Mouse (Mus musculus) heart, postnatal 0 days (tissue): Measurements from ENCODE around the gene Atp5b. TPM values are rescaled to one million over a fixed set of nuclear protein-coding genes. Genes with fewer than 3 reads are reported as not detected.
A peak's percentile ranks its signal among the peaks of the same experiment; 100 is the strongest.
"Not testable (repeated sequence)": the region's sequence is repeated elsewhere in the genome, so short reads cannot be mapped to it uniquely, and the experiment has no call there.

Source experiments
- ATAC-seq: fragments of 200-750 bp; cut with Nextera tagmentation; 2 replicates; pipeline ENCODE4 v1.8.0; 2017; ENCODE audit warnings: low read depth, moderate number of reproducible peaks, moderate library complexity; ENCODE audit not compliant: insufficient read depth
- DNase-seq: peaks from one replicate; pipeline ENCODE4 v3.0.0-alpha.2; 2016; ENCODE audit warnings: low spot score
- H3K27ac ChIP-seq: fragments of 300-500 bp; sonication (generic); 2 replicates; pipeline ENCODE4 v1.5.1; 2014; ENCODE audit warnings: low read depth, mild to moderate bottlenecking
- H3K27me3 ChIP-seq: fragments of 300-500 bp; sonication (generic); 2 replicates; pipeline ENCODE4 v1.6.1; 2014; ENCODE audit warnings: low read length, mixed read lengths; ENCODE audit not compliant: control insufficient read depth, insufficient read depth
- H3K36me3 ChIP-seq: fragments of 300-500 bp; sonication (generic); replicated peaks from 2 replicates; pipeline ENCODE4 v1.6.1; 2014; ENCODE audit warnings: low read length, mixed read lengths; ENCODE audit not compliant: control insufficient read depth, insufficient read depth
- H3K4me1 ChIP-seq: fragments of 300-500 bp; sonication (generic); 2 replicates; pipeline ENCODE4 v1.6.1; 2014; ENCODE audit warnings: antibody characterized with exemption; ENCODE audit not compliant: control insufficient read depth, insufficient read depth
- H3K4me2 ChIP-seq: fragments of 300-500 bp; sonication (generic); 2 replicates; pipeline ENCODE4 v1.6.1; 2014; ENCODE audit warnings: low read depth, mild to moderate bottlenecking, low read length, moderate library complexity
- H3K4me3 ChIP-seq: fragments of 300-500 bp; sonication (generic); 2 replicates; pipeline ENCODE4 v1.5.1; 2014; ENCODE audit warnings: low read depth, low read length
- H3K9ac ChIP-seq: fragments of 300-500 bp; sonication (generic); replicated peaks from 2 replicates; pipeline ENCODE4 v1.6.1; 2014; ENCODE audit warnings: low read depth, low read length, mixed read lengths
- H3K9me3 ChIP-seq: fragments of 300-500 bp; sonication (generic); replicated peaks from 2 replicates; pipeline ENCODE4 v1.6.1; 2016; ENCODE audit warnings: low read length; ENCODE audit not compliant: control insufficient read depth
- CTCF ChIP-seq: IDR thresholded peaks from 2 replicates; pipeline ENCODE4 v1.5.1; 2016; ENCODE audit warnings: antibody characterized with exemption, control low read depth, low read depth
- EP300 ChIP-seq: IDR thresholded peaks from 2 replicates; pipeline ENCODE4 v1.6.1; 2016; ENCODE audit warnings: antibody characterized with exemption, low read depth
- WGBS: fragments of 180-500 bp; shearing (Covaris S2); extraction: QIAGEN DNeasy Blood & Tissue Kit; methylation state at CpG from one replicate; pipeline ENCODE4 v1.1.7; 2014; 5-methylcytosine and 5-hydroxymethylcytosine counted together
- polyA plus RNA-seq: library from polyadenylated mRNA; unstranded; fragments of >200 nt; fragmentation: Nextera tagmentation; extraction: Ambion mirVana; gene quantifications from 2 replicates; pipeline ENCODE4 v1.2.1, GENCODE M21; 2015
- total RNA-seq: library from RNA; depleted of rRNA; stranded (reverse); fragments of >200 nt; gene quantifications from 2 replicates; pipeline ENCODE4 v1.2.3, GENCODE M21; 2014; ENCODE audit warnings: low replicate concordance

Atp5b gene
- total and polyA plus RNA-seq, 2 experiments from 2014 or later: 9,758 to 19,517 TPM

DNA sequence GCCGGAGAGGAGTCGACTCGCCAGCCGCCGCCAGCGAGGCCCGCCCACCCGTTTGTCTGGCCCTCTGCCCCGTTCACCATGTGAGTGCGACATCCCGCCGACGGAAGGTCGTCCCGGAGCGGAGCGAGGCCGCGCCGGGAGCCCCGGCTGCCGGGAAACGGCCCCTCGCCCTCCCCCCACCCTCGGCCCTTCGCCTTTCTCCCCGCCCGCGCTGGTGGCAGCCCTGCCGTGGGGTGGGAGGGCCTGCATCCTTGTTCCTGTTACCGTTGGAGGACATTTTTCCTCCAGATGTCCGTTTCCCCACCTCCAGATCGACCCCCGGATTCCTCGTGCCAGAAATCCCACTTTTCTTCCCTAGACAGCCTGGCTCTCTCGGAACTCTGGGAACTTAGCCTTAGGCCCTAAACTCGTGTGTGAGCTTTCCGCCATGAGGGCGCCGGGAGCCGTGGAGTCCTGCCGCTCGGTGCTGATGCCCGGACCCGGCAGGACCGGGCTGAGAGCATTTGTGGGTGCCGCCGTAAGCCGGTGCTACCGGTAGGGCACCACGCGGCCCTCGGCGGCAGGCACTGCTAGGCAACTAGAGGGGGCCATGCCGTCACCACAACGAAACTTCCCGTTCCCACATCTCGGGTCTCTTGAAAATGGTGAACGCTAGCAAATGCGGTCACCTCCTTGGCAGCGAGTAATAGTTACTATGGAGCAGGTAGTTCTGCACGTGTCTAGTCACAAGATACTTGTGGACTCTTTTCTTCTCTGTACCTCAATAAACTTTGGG lies 23.7 kb upstream of the Atp5b start:
- Histone ChIP-seq H3K27ac (peak overlapping the region; percentile 98), H3K4me3 (peak overlapping the region; percentile 96), H3K27me3 (no peaks in the 10 kb centered on the region), H3K4me1 (peaks cover 9% of the 10 kb centered on the region), H3K36me3 (0 out of 2 replicates have a peak, but pooled peaks cover 4% of the 10 kb centered on the region), H3K4me2 (peak overlapping the region; percentile 83), H3K9ac (peak overlapping the region; percentile 94), H3K9me3 (no peaks in the 10 kb centered on the region)
- WGBS: under 1% methylated on average over 58 of the region's 62 CpGs
- peak; percentile 19; the same call in 1 of the 2 replicates for ATAC-seq
- DNase-seq: no peak
- no peak for TF ChIP-seq CTCF
- TF ChIP-seq EP300: no peak

DNA sequence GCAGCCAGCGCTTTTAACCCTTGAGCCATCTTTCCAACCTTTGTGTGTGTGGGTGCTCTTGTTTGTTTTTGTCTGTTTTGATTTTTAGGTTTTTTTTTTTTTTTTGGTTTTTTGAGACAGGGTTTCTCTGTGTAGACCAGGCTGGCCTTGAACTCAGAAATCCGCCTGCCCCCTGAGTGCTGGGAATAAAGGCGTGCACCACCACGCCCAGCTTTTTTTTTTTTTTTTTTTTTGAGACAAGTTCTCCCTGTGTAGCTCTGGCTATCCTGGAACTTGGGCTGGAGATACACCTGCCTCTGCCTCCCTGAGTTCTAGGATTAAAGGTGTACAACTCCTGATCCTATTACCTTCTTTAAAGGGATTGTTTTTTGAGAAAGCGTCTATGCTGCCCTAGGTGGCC lies 22.0 kb upstream of the Atp5b start:
- Histone ChIP-seq H3K4me1 (peaks cover 9% of the 10 kb centered on the region), H3K27me3 (no peaks in the 10 kb centered on the region), H3K4me2 (peak overlapping the region; percentile 83), H3K9me3 (no peaks in the 10 kb centered on the region), H3K4me3 (0 out of 2 replicates have a peak overlapping the region, but pooled peaks have one; percentile 96), H3K27ac (no peak overlapping the region), H3K9ac (peak overlapping the region; percentile 94; the same call in 1 of the 2 replicates), H3K36me3 (0 out of 2 replicates have a peak, but pooled peaks cover 4% of the 10 kb centered on the region)
- TF ChIP-seq CTCF (no peak), EP300 (no peak)
- no peak for DNase-seq
- 77% methylated on average over 5 of the region's 5 CpGs for WGBS
- no peak for ATAC-seq

DNA sequence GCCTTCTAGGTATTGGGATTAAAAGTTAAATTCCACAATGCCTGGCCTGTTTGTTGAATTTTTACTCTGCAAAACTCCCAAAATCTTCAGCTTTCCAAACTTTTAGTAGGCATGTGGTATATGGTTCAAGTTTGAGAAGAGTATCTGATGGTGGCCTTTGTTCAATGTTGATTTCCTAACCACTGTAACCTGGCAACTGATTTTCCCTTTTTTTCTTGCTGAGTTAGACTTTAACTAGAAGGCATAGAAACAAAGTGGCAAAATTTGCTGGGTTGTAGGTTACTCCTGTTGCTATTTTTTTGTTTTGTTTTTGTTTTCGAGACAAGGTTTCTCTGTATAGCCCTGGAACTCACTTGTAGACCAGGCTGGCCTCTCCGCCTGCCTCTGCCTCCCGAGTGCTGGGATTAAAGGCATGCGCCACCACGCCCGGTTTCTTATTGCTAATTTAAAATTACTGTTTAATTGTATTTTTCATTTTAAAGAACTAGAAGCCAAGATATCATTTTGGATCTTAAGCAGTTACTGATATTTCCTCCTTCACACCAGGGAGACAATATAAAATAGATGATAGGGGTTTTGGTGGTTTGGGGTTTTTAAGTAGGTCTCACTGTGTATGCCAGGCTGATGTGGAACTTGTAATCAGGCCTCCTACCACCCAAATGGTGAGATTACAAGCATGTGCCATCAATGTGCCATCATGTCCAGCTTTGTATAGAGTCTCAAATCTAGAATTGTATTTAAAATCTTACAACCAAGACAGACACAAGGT lies 20.7 kb upstream of the Atp5b start:
- WGBS: 86% methylated on average over 6 of the region's 6 CpGs
- H3K9me3 ChIP-seq: no peaks in the 10 kb centered on the region
- no peak overlapping the region for H3K9ac ChIP-seq
- TF ChIP-seq EP300 (no peak), CTCF (no peak)
- H3K4me3 ChIP-seq: no peak overlapping the region
- peaks cover 9% of the 10 kb centered on the region for H3K4me1 ChIP-seq
- DNase-seq (no peak), ATAC-seq (no peak)
- H3K36me3 ChIP-seq: 0 out of 2 replicates have a peak, but pooled peaks cover 4% of the 10 kb centered on the region
- no peak overlapping the region for H3K27ac ChIP-seq
- no peak overlapping the region for H3K4me2 ChIP-seq
- no peaks in the 10 kb centered on the region for H3K27me3 ChIP-seq

DNA sequence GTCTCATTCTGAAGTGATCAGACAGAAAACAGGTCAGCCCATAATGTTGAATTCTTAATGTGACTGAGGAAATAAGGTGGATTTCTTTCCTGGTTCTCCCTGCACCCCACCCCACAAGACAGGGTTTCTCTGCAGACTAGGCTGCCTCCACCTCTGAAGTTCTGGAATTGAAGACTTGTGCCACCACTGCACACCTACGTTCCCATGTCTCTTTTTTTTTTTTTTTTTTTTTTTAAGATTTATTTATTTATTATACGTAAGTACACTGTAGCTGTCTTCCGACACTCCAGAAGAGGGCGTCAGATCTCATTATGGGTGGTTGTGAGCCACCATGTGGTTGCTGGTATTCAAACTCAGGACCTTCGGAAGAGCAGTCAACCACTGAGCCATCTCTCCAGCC lies 17.0 kb upstream of the Atp5b start:
- Histone ChIP-seq H3K36me3 (peaks cover 22% of the 10 kb centered on the region), H3K4me3 (no peak overlapping the region), H3K27ac (no peak overlapping the region), H3K4me1 (peaks cover under 1% of the 10 kb centered on the region), H3K4me2 (no peak overlapping the region), H3K27me3 (no peaks in the 10 kb centered on the region), H3K9ac (no peak overlapping the region), H3K9me3 (no peaks in the 10 kb centered on the region)
- TF ChIP-seq EP300: no peak
- TF ChIP-seq CTCF: no peak
- 82% methylated on average over 5 of the region's 5 CpGs for WGBS
- DNase-seq: no peak
- ATAC-seq: no peak

DNA sequence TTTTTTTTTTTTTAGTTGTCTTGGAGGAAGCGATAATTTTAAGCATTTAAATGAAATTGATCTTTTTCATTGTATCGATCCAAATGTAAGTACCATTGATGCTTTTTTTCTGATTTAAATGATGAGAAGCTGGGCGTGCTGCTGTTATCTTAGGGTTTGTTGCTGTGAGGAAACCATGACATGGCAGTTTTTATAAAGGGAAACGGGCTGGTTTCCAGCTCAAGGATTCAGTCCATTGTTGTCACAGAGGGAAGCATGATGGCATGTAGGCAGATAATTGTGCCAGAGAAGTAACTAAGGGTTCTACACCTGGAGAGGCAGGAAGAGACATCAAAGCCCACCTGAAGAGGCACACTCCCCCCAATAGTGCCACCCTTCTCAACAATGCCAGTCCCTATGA lies 13.9 kb upstream of the Atp5b start:
- 66% methylated on average over 4 of the region's 4 CpGs for WGBS
- no peaks in the 10 kb centered on the region for H3K9me3 ChIP-seq
- H3K4me2 ChIP-seq: no peak overlapping the region
- ATAC-seq (no peak), DNase-seq (peak; percentile 5)
- H3K36me3 ChIP-seq: peaks cover 47% of the 10 kb centered on the region
- no peaks in the 10 kb centered on the region for H3K27me3 ChIP-seq
- H3K4me3 ChIP-seq: no peak overlapping the region
- H3K27ac ChIP-seq: no peak overlapping the region
- TF ChIP-seq CTCF (no peak), EP300 (no peak)
- H3K4me1 ChIP-seq: no peaks in the 10 kb centered on the region; the same call in 1 of the 2 replicates
- no peak overlapping the region for H3K9ac ChIP-seq

DNA sequence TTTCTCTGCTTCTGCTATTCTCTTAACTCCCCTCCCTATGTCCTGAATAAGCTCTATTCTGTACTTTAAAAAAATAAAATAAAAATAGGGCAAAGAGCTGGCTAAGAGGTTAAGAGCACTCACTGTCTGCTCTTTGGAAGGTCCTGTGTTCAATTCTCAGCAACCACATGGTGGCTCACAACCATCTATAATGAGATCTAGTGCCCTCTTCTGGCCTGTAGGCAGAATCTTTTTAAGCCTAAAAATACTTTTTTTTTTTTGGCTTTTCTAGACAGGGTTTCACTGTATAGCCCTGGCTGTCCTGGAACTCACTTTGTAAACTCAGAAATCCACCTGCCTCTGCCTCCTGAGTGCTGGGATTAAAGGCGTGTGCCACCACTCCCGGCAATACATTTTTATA lies 12.6 kb upstream of the Atp5b start:
- not testable (repeated sequence) for H3K9me3 ChIP-seq, H3K9ac ChIP-seq, H3K27ac ChIP-seq, H3K4me3 ChIP-seq, ATAC-seq, DNase-seq, H3K27me3 ChIP-seq, H3K4me2 ChIP-seq, H3K4me1 ChIP-seq
- 89% methylated on average over 2 of the region's 2 CpGs for WGBS
- peaks cover 49% of the 10 kb centered on the region for H3K36me3 ChIP-seq

DNA sequence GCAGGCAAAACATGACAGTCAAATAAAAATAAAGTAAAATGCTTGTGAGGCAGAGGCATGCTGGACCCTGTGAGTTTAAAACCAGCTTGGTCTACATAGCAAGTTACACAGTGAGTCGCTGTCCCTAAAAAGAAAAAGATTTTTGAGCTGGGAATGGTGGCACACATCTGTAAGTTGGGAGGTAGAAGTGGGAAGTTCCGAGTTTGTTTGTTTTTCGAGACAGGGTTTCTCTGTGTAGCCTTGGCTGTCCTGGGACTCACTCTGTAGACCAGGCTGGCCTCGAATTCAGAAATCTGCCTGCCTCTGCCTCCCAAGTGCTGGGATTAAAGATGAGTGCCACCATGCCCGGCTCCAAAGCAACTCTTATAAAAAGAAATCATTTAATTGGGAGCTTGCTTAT lies 4.8 kb upstream of the Atp5b start:
- ATAC-seq, H3K9me3 ChIP-seq, DNase-seq, H3K9ac ChIP-seq, H3K4me1 ChIP-seq, H3K4me3 ChIP-seq, H3K4me2 ChIP-seq, H3K27ac ChIP-seq, H3K27me3 ChIP-seq: not testable (repeated sequence)
- H3K36me3 ChIP-seq: peaks cover 19% of the 10 kb centered on the region
- 81% methylated on average over 5 of the region's 5 CpGs for WGBS
